Mouse (Mus musculus) lung, postnatal 25 days (tissue): ENCODE data around the gene Fam167b.

Experiments used
- DNase-seq: peaks from one replicate; pipeline ENCODE4 v3.0.0; 2022; ENCODE audit warnings: low spot score

Fam167b gene

GRCm38 (mm10) chr4:129608426-129609025, 30.2 kb upstream of the Fam167b start:
- DNase-seq = peak; percentile 88

GRCm38 (mm10) chr4:129600233-129601158, 22.1 kb upstream of the Fam167b start, which contains the start of the genes Eif3i and Tmem234:
Gene Eif3i, minus strand, starts transcription at chr4:129600648.
Gene Tmem234, plus strand, starts transcription at chr4:129600668.
- DNase-seq = peak; percentile 85

- no peak for DNase-seq
Measured at GRCm38 (mm10) chr4:129588865-129589264, 10.5 kb upstream of the Fam167b start.

- DNase-seq = no peak
Measured at GRCm38 (mm10) chr4:129586943-129587342, 8.6 kb upstream of the Fam167b start.

- DNase-seq = no peak
Measured at GRCm38 (mm10) chr4:129585773-129586172, 7.4 kb upstream of the Fam167b start.

GRCm38 (mm10) chr4:129584884-129585608, 6.7 kb upstream of the Fam167b start:
- peak; percentile 89 for DNase-seq

GRCm38 (mm10) chr4:129584370-129584769, 6.0 kb upstream of the Fam167b start:
- no peak for DNase-seq

- no peak for DNase-seq
Measured at GRCm38 (mm10) chr4:129582251-129582650, 3.9 kb upstream of the Fam167b start.

GRCm38 (mm10) chr4:129580347-129580746, 2.0 kb upstream of the Fam167b start:
- no peak for DNase-seq

- DNase-seq = no peak
Measured at GRCm38 (mm10) chr4:129577688-129578087, 661 bp downstream of the Fam167b start.

- DNase-seq = peak; percentile 80
Measured at GRCm38 (mm10) chr4:129576863-129577491, 1.4 kb downstream of the Fam167b start.

- DNase-seq = peak; percentile 57
Measured at GRCm38 (mm10) chr4:129575171-129575844, 3.0 kb downstream of the Fam167b start.

GRCm38 (mm10) chr4:129573430-129573829, 4.9 kb downstream of the Fam167b start, which contains the start of gene Lck:
Gene Lck, minus strand, starts transcription at chr4:129573641.
- peak; percentile 10 for DNase-seq

GRCm38 (mm10) chr4:129573093-129573370, 5.3 kb downstream of the Fam167b start:
- DNase-seq = no peak

GRCm38 (mm10) chr4:129572236-129573092, 5.9 kb downstream of the Fam167b start:
- peak; percentile 40 for DNase-seq

- peak; percentile 10 for DNase-seq
Measured at GRCm38 (mm10) chr4:129571551-129572084, 6.7 kb downstream of the Fam167b start.

- DNase-seq = no peak
Measured at GRCm38 (mm10) chr4:129570028-129570427, 8.3 kb downstream of the Fam167b start.

GRCm38 (mm10) chr4:129568366-129568765, 10.0 kb downstream of the Fam167b start:
- DNase-seq = no peak

GRCm38 (mm10) chr4:129565139-129565538, 13.2 kb downstream of the Fam167b start:
- no peak for DNase-seq

GRCm38 (mm10) chr4:129563718-129564117, 14.6 kb downstream of the Fam167b start:
- DNase-seq = no peak
